Mouse (Mus musculus) activated CD4-positive, CD25-positive, alpha-beta regulatory T cell, adult 9 weeks (primary cell): ENCODE results near the gene Dpt. TPM values are rescaled to one million over a fixed set of nuclear protein-coding genes. Genes with fewer than 3 reads are reported as not detected.

ENCODE experiments used
- polyA plus RNA-seq: library from polyadenylated mRNA; unstranded; fragments of 100-300 nt; shearing (Covaris generic); gene quantifications from one replicate; pipeline ENCODE4 v1.2.1, GENCODE M21; 2017

Dpt gene
- polyA plus RNA-seq, result 0.95 TPM

DNA sequence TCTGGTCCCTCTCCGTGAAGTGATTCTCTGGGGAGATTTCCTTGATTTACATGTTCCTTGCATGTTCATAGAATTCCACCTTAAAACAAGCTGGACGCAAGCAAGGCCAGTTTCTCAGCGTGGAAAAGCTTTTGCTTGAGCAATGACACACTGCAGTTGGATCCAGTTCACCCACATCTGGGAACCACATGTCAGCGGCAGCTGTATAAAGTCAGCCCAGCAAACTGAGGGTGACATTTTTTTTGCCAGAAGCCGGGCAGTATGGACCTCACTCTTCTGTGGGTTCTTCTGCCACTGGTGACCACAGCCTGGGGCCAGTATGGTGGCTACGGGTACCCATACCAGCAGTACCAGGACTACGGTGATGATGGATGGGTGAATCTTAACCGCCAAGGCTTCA, at the start of gene Dpt:
TSS of gene Dpt (plus strand) at position 174 of the 400 bp plus-strand sequence.

Other genes with a start within 250 kb of the Dpt start
- gene Xcl1, start 138.9 kb downstream of the Dpt start, polyA plus RNA-seq, result 4.3 TPM